Mouse (Mus musculus) E14TG2a.4 (cell line): ENCODE results near the gene Adap1.

Experiments used
- CTCF ChIP-seq: conservative IDR thresholded peaks from 2 replicates; pipeline ENCODE4 v1.5.1; 2014; ENCODE audit warnings: low read length
- NANOG ChIP-seq: IDR thresholded peaks from 2 replicates; pipeline ENCODE4 v1.6.1; 2014; ENCODE audit warnings: borderline replicate concordance, low read length, mixed read lengths

- TF ChIP-seq CTCF (no peak), NANOG (no peak)
Observed at GRCm38 (mm10) chr5:139287787-139288186, 37.6 kb downstream of the Adap1 start.
